Mouse (Mus musculus) forebrain, embryonic 16.5 days (tissue): Measurements from ENCODE around the gene Gm10130. TPM values are rescaled to one million over a fixed set of nuclear protein-coding genes. Genes with fewer than 3 reads are reported as not detected.
"Not testable (repeated sequence)": the region's sequence is repeated elsewhere in the genome, so short reads cannot be mapped to it uniquely, and the experiment has no call there.

Experiments
- ATAC-seq: fragments of 200-750 bp; cut with Nextera tagmentation; 2 replicates; pipeline ENCODE4 v1.8.0; 2017; ENCODE audit warnings: mild to moderate bottlenecking, moderate library complexity
- H3K27ac ChIP-seq: fragments of 300-500 bp; sonication (generic); 2 replicates; pipeline ENCODE4 v1.5.1; 2014; ENCODE audit warnings: low read length, control low read depth
- H3K27me3 ChIP-seq: fragments of 300-500 bp; sonication (generic); replicated peaks from 2 replicates; pipeline ENCODE4 v1.6.1; 2014; ENCODE audit warnings: low read length; ENCODE audit not compliant: control insufficient read depth, insufficient read depth
- H3K36me3 ChIP-seq: fragments of 300-500 bp; sonication (generic); 2 replicates; pipeline ENCODE4 v1.6.1; 2014; ENCODE audit not compliant: control insufficient read depth, insufficient read depth
- H3K4me1 ChIP-seq: fragments of 300-500 bp; sonication (generic); replicated peaks from 2 replicates; pipeline ENCODE4 v1.6.1; 2014; ENCODE audit warnings: low read length; ENCODE audit not compliant: control insufficient read depth, insufficient read depth
- H3K4me2 ChIP-seq: fragments of 300-500 bp; sonication (generic); 2 replicates; pipeline ENCODE4 v1.6.1; 2014; ENCODE audit warnings: mild to moderate bottlenecking, low read length, control low read depth
- H3K4me3 ChIP-seq: fragments of 300-500 bp; sonication (generic); replicated peaks from 2 replicates; pipeline ENCODE4 v1.5.1; 2014; ENCODE audit warnings: mild to moderate bottlenecking, low read length, control low read depth
- H3K9ac ChIP-seq: fragments of 300-500 bp; sonication (generic); replicated peaks from 2 replicates; pipeline ENCODE4 v1.6.1; 2014; ENCODE audit warnings: low read depth, low read length, control low read depth
- H3K9me3 ChIP-seq: fragments of 300-500 bp; sonication (generic); 2 replicates; pipeline ENCODE4 v1.6.1; 2016; ENCODE audit warnings: low read length; ENCODE audit not compliant: control insufficient read depth
- WGBS: fragments of 180-500 bp; shearing (Covaris S2); extraction: QIAGEN DNeasy Blood & Tissue Kit; methylation state at CpG from one replicate; pipeline ENCODE4 v1.1.7; 2014; 5-methylcytosine and 5-hydroxymethylcytosine counted together
- polyA plus RNA-seq: library from polyadenylated mRNA; unstranded; fragments of >200 nt; fragmentation: Nextera tagmentation; extraction: Ambion mirVana; gene quantifications from 2 replicates; pipeline ENCODE4 v1.2.1, GENCODE M21; 2015

The Gm10130 gene
- polyA plus RNA-seq, 1 experiment from 2014 or later, result 3.1 TPM

- WGBS, result 10% methylated on average over 4 of the region's 4 CpGs
- H3K27ac ChIP-seq, result no peak overlapping the region
- no peaks in the 10 kb centered on the region; the same call in 1 of the 2 replicates for H3K9me3 ChIP-seq
- H3K27me3 ChIP-seq, result no peaks in the 10 kb centered on the region
- H3K4me2 ChIP-seq, result peak overlapping the region; percentile 62
- peak overlapping the region; percentile 81 for H3K9ac ChIP-seq
- peaks cover 3% of the 10 kb centered on the region for H3K4me1 ChIP-seq
- ATAC-seq, result peak; percentile 45
- H3K4me3 ChIP-seq, result peak overlapping the region; percentile 66
- no peaks in the 10 kb centered on the region for H3K36me3 ChIP-seq
Measured at GRCm38 (mm10) chr2:150362878-150363229, 39.4 kb downstream of the Gm10130 start.

GRCm38 (mm10) chr2:150385553-150386106 is 62.1 kb downstream of the Gm10130 start:
- H3K4me2 ChIP-seq, H3K27me3 ChIP-seq, H3K36me3 ChIP-seq, H3K4me1 ChIP-seq, H3K9ac ChIP-seq, ATAC-seq, H3K27ac ChIP-seq, H3K4me3 ChIP-seq, H3K9me3 ChIP-seq: not testable (repeated sequence)
- WGBS, result 94% methylated on average over 15 of the region's 19 CpGs

GRCm38 (mm10) chr2:150390198-150390597 is 66.7 kb downstream of the Gm10130 start:
- ATAC-seq, result no peak
- no peaks in the 10 kb centered on the region for H3K4me1 ChIP-seq
- no peak overlapping the region for H3K27ac ChIP-seq
- no peak overlapping the region for H3K9ac ChIP-seq
- no peak overlapping the region for H3K4me2 ChIP-seq
- no peaks in the 10 kb centered on the region for H3K27me3 ChIP-seq
- no peaks in the 10 kb centered on the region for H3K9me3 ChIP-seq
- H3K36me3 ChIP-seq, result no peaks in the 10 kb centered on the region
- WGBS, result 97% methylated on average over 1 of the region's 1 CpGs
- no peak overlapping the region for H3K4me3 ChIP-seq

GRCm38 (mm10) chr2:150412146-150412545 is 88.6 kb downstream of the Gm10130 start:
- not testable (repeated sequence) for H3K4me2 ChIP-seq, H3K27me3 ChIP-seq, H3K36me3 ChIP-seq, H3K9me3 ChIP-seq, H3K9ac ChIP-seq, H3K4me3 ChIP-seq, ATAC-seq, H3K4me1 ChIP-seq, H3K27ac ChIP-seq
- 89% methylated on average over 17 of the region's 17 CpGs for WGBS

Other genes starting within 250 kb of the Gm10130 start
- 12.2 and 13.1 TPM in 2 replicates for gene Zfp120, start 187.0 kb upstream of the Gm10130 start, polyA plus RNA-seq
- not detected in 2 replicates for gene Gm10770, start 144.0 kb upstream of the Gm10130 start, polyA plus RNA-seq
- not detected in 2 replicates for gene Gm14139, start 141.9 kb upstream of the Gm10130 start, polyA plus RNA-seq
- 11.7 and 13.3 TPM in 2 replicates for gene Zfp937, start 105.6 kb upstream of the Gm10130 start, polyA plus RNA-seq
- gene Gm21994, start 68.1 kb upstream of the Gm10130 start, polyA plus RNA-seq, result 3.3 and 4.9 TPM in 2 replicates
- not detected in 2 replicates for gene Gm14124, start 66.2 kb upstream of the Gm10130 start, polyA plus RNA-seq
- gene 3300002I08Rik, start 39.1 kb downstream of the Gm10130 start, polyA plus RNA-seq, result 16.0 and 17.0 TPM in 2 replicates
- gene Zfp442, start 127.8 kb downstream of the Gm10130 start, polyA plus RNA-seq, result 8.7 and 10.0 TPM in 2 replicates
- not detected in 2 replicates for gene Zfp345, start 161.4 kb downstream of the Gm10130 start, polyA plus RNA-seq
- 0.29 and 0.34 TPM in 2 replicates for gene Cst7, start 246.7 kb downstream of the Gm10130 start, polyA plus RNA-seq